Mouse (Mus musculus) kidney, adult 11 months (tissue): Measurements from ENCODE around the gene Paxbp1.

Experiments
- DNase-seq: peaks from one replicate; pipeline ENCODE4 v3.0.0; 2022

Paxbp1 gene

DNA sequence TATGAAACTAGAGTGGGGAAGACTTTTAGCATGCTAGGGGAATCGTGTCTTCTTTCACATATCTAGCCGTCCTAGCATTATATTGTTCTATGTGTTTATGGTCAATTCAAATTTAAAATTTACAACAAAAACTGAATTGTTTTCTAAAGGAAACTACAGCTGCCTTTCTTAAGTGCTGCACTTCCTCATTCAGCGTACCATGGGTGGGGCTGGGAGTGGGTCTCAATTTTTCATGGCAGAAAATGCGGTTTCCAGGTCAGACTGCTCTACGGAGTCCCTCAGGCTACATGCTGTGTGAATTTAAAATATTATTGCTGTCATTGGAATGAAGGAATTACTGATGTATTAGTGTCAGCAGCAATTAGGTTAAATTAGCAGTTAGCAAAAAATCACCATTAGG is 48.8 kb downstream of the Paxbp1 start:
- no peak for DNase-seq

DNA sequence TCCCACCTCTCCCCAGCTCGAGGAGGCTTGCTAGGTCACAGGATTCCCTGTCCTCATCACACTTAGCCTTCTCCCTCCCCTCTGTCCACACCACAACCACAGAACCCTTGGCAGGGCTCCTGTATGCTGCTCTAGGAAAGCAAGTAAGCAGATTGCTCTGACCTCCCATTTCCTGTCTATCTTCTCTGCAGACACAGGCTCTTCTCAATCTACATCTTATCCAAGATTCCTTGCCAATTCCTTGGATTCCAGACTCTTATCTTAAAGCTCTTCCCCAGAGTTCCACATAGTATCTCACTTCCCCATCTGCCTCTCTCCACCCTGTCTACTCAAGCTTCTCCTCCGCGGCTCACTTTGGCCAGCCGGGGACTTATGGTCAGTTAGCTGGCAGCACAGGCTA is 49.3 kb downstream of the Paxbp1 start:
- no peak for DNase-seq

GRCm38 (mm10) chr16:90989162-90989561 is 55.2 kb downstream of the Paxbp1 start:
- no peak for DNase-seq

- DNase-seq = no peak
These were observed 55.7 kb downstream of the Paxbp1 start for GRCm38 (mm10) chr16:90988665-90989064.

DNA sequence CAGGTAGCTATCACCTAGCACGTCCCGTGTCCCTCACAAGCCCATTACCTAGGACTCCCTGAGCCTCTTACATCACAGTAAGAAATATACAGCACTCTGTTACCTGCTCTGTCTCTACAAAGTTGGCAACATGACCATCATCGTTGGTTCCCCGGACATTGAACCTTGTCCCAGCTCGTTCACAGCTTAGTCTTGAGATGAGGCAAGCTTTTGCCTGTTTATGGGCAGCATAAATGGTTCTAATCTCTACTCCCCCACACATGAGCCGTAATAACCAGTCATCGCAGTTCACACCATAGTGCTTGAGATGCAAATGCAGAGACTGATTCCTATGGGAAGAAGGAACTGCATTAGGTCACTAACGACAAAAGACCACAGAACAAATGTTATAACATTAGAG is 56.3 kb downstream of the Paxbp1 start:
- peak; percentile 12 for DNase-seq

DNA sequence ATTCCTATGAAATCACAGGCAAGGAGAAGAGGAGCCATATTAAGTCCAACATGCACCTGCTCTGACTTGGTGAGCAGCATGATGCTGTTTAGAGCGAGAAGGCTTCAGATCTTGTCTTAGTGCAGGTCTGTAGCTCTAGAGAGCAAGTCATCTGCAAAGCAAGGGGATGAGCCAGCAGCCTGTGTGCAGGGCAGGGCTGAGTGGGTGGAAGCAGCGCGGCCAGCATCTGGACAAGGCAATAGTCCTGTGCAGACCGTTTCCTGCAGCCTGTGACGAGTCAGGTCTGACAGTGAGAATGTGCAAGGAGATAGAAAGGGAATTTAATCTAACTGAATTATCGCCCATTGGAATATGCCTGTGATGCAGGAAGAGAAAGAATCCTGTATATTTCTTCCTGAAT is 73.3 kb downstream of the Paxbp1 start:
- no peak for DNase-seq

DNA sequence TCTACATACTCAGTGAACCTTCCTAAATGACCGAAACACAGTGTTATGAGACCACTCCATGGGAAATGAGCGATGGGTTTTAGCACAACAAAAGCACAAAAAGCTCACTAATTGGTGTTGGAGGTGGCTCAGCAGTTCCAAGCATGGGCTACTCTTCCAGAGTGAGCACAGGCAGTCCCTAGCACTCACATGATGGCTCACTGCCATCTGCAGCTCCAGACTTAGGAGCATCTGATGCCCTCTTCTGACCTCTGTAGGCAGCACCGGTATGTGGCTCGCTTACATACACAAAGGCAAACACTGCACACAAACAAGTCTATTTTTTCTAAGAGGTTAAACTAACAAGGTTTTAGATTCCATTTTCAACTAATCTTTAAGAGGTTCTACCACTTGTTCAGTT is 78.1 kb downstream of the Paxbp1 start:
- no peak for DNase-seq

DNA sequence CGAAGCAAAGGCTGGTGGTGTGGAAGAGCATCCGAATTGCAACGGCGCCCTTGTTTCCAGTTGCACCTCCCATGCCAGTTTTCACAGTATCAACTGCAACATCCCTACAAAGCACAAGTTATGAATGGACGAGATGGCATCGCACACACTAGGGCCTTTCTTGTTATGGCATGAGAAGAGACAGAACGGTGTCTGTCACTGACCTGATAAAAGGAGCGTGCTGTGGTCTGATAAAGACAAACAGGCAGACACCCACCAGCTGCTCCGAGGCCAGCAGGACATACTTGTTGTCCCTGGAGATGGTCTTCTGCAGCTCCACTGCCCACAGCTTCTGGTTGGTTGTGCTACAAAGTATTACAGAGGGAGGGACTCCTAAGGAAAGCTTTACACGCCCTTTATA is 80.0 kb downstream of the Paxbp1 start:
- no peak for DNase-seq
